Mouse (Mus musculus) brain, embryonic 14.5 days (tissue): ENCODE data around the gene Drc3.

ENCODE experiments used
- CTCF ChIP-seq: fragments of 200-500 bp; IDR thresholded peaks from 2 replicates; pipeline ENCODE4 v1.5.1; 2012; ENCODE audit warnings: inconsistent platforms, mild to moderate bottlenecking, moderate library complexity, borderline replicate concordance; ENCODE audit not compliant: insufficient read depth, insufficient read length; ENCODE audit errors: extremely low read depth
- POLR2A ChIP-seq: fragments of 200-500 bp; IDR thresholded peaks from 2 replicates; pipeline ENCODE4 v1.6.1; 2012; ENCODE audit warnings: mild to moderate bottlenecking, inconsistent platforms, borderline replicate concordance; ENCODE audit not compliant: poor library complexity, insufficient read depth, insufficient read length, severe bottlenecking; ENCODE audit errors: extremely low read depth

GRCm38 (mm10) chr11:60423006-60423405, 69.9 kb downstream of the Drc3 start:
- no peak for TF ChIP-seq POLR2A
- TF ChIP-seq CTCF, result no peak
